In the genomic region with DNA sequence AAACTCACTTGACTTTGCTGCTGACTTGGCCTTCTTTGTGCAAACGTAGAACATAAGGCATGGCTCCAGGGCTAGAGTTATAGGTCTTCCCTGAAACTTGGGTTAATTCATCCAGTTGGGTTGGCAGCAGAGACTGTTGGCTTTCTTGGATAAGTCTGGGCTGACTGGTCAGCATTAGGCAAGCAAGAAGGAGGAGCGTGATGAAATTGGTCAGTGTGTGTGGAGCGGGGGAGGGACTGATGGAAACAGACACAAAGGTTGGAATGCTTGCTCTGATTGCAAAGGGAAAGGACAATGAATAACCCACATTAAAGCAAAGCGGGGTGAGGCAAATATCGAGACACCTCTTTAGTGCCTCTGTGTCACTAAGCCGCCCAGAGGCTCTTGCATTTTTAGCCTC, we compare ENCODE assay signal across 11 mouse cellular contexts.
DNase-seq lines count a peak whose midpoint lies in the region.
"Had no signal": no experiment of that assay in that cellular context is flagged by ENCODE, and none has a peak within 500 bp of the region (broad histone marks: within the 10 kb centered on the region; RNA-seq: fewer than 3 reads in every experiment).

No protein-coding gene starts in this region.

- peak; percentile 24 for DNase-seq in kidney, adult 11 months
- no peak for DNase-seq in kidney, postnatal 14 days
- DNase-seq in urinary bladder, postnatal 14 days (ENCODE audit: low spot score), result peak; percentile 6
- DNase-seq in urinary bladder, postnatal 10 days (ENCODE audit: low spot score), result no peak
- DNase-seq in kidney, postnatal 25 days, result peak; percentile 17 to 52
- DNase-seq in left cerebral cortex, postnatal 4 days, result no peak
- DNase-seq in left cerebral cortex, postnatal 25 days (ENCODE audit: low spot score in 2 of 2), result no peak
- no peak for DNase-seq in left cerebral cortex, adult 18-20 months (ENCODE audit: low spot score in 2 of 2)
- DNase-seq: cerebellum, adult 11-12 months; right cerebral cortex, postnatal 14 days; thymus, postnatal 4 days had no signal

- intact Hi-C loops in left cerebral cortex, postnatal 4 days (cut with DNase I), result no loop called here
- intact Hi-C loops in left cerebral cortex, postnatal 25 days (cut with DNase I), result no loop called here

Comparison
In these comparisons a context has a peak if more than half of its experiments do, and no peak if none do; other contexts are left out.
1. DNase-seq: peak in kidney, adult 11 months (single experiment), urinary bladder, postnatal 14 days (single experiment) and kidney, postnatal 25 days (2 of 2); none in kidney, postnatal 14 days (single experiment), urinary bladder, postnatal 10 days (single experiment), left cerebral cortex, postnatal 4 days (single experiment), left cerebral cortex, postnatal 25 days (0 of 2) and left cerebral cortex, adult 18-20 months (0 of 2).